Mouse (Mus musculus) cerebellum, postnatal 10 days (tissue): ENCODE measurements around the gene Cdon.

Experiments
- DNase-seq, 2 experiments: peaks; one replicate each; pipeline ENCODE4 v3.0.0; 2021; ENCODE audit warnings: mixed read lengths in 2 of 2

Gene Cdon

DNA sequence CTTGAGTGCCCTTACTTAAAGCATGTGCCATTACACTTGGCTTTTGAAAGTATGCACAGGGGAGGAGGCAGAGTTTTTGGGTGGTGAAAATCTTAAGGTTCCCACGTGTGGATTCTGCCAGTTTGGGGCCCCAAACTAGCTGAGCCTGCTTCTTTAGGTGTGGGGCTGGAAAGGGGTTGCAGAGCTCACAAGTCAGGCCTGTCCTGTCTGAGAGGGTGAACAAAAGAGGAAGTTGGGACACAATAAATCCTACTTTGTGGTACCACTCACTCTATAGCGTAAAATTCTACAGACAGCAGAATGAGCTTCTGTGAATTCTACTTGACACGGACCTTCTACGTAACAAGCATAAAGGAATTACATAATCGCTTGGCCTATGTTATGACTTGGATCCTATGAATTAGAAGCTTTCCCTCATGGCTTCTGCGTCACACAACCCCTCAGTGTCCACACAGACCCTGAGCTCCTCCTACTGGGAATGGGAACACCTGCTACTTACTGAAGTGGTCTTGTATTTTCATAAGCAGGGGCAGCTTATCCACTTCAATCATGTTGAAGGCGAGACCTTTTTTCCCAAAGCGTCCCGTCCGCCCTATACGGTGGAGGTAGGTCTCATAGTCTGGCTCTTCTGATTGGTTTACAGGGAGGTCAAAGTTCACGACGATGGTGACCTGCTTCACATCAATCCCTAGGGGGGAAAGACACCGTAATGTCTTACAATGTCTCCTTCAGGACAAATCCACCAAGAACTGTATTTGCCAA lies 122.4 kb downstream of the Cdon start:
- DNase-seq = no peak

DNA sequence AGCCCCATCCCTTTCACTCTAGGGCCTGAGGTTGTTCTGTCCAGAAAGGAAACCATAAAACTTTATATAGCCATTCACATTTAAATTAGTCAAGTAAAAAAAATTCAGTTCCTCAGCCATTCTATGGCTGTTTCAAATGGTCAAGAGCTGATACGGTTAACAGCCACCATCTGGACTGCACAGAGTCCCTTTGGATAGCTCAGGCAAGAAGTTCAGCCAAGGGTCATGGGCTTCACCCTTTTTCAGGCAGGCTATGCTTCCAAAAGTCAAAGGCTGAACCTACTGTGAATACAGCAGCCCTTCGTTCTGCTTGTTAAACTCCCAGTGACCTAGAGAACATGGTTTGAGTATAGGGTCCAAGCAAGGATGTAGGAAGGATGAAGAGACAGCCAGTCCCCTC lies 123.7 kb downstream of the Cdon start:
- DNase-seq = no peak

DNA sequence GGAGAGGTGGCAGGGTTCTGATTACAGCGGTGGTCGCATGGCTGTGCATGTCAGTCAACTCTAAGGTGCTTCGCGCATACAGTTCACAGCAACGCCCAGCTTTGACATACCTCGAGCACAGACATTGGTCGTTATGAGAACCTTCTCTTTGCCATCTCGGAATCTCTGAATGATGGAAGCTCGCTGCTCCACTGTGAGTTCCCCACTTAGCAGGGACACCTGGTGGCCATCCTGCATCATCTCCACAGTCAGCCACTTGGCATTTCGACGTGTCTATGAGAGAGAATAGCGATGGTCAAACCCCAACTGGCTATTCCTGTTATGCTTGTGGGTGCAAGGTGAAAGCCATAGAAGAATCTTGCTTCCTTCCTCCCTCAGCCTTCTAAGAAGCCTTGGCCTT lies 124.8 kb downstream of the Cdon start:
- DNase-seq = no peak

DNA sequence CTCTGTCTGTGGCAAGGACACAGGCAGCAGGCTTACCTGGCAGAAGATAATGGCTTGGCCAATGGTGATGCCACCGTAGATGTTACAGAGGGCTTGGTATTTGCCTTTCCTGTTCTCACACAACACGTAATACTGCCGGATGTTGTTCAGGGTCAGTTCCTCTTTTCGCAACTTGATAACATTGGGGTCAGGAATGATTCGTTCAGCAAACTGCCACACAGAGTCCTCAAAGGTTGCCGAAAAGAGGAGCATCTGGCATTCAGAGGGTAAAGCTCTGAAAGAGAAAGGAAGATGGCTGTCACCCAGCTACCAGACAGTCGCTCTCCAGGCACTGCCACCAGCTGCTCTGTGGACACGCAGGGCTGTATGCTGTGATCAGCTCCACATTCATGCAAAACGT lies 125.8 kb downstream of the Cdon start:
- DNase-seq = no peak

DNA sequence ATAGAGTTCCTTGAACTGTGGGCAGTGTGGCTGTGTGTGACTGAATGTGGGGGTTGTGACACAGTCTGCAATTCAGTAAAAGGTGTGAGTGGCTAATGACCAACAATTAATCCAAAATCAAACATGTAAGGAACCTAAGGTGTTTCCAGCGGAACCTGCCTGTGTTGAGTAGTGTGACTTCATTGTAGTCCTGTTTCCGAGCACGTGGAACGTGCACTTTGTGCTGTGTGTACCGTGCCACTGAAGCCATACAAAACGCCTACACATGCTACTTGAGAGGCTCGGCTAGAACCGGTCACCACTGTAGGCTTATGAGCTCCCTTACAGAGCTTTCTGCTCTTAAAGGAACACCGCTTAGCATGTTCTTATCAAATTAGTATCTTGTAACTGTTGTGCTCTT lies 127.5 kb downstream of the Cdon start:
- no peak for DNase-seq

DNA sequence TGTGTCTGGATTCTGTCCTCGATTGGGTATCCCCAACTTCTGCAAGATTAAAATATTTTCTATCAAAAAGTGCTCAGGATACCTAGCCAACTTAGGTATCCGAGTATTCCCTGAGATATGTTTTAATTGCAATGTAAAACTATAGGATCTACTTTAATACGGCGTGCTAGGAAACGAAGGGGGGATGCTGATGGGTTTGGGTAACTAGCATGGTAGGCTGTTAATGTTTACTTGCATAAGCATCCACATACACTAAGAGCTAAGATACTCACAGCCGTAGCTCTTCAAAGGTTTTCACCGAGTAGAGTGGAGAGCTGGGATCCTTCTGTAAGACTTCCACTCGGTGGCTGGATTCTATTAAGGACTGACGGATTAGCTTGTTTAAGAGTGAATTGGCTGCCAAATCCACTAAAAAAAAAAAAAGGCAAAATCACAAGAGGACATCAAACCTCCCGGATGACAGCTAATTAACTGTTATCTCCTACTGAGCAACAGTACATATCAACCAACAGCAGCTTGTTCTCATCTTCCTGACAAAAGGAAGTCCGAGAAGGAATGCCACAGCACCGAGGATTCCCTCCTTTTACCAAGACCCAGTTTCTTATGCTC lies 135.7 kb downstream of the Cdon start:
- no peak for DNase-seq
